Mouse (Mus musculus) embryonic facial prominence, embryonic 11.5 days (tissue): ENCODE measurements around the gene 4930435E12Rik. TPM values are rescaled to one million over a fixed set of nuclear protein-coding genes. Genes with fewer than 3 reads are reported as not detected.

Experiments used
- ATAC-seq: fragments of 200-750 bp; cut with Nextera tagmentation; replicated peaks from 2 replicates; pipeline ENCODE4 v1.8.0; 2017; ENCODE audit warnings: low read depth; ENCODE audit not compliant: insufficient number of reproducible peaks, low FRiP score, low TSS enrichment
- DNase-seq: peaks from one replicate; pipeline ENCODE4 v3.0.0-alpha.2; 2015; ENCODE audit warnings: low spot score
- H3K27ac ChIP-seq: fragments of 300-500 bp; sonication (generic); replicated peaks from 2 replicates; pipeline ENCODE4 v1.5.1; 2014; ENCODE audit warnings: mild to moderate bottlenecking, low read depth, low read length, control low read depth
- H3K27me3 ChIP-seq: fragments of 300-500 bp; sonication (generic); 2 replicates; pipeline ENCODE4 v1.6.1; 2014; ENCODE audit warnings: mild to moderate bottlenecking, low read length, moderate library complexity, mixed read lengths; ENCODE audit not compliant: control insufficient read depth, insufficient read depth
- H3K36me3 ChIP-seq: fragments of 300-500 bp; sonication (generic); replicated peaks from 2 replicates; pipeline ENCODE4 v1.6.1; 2014; ENCODE audit warnings: low read depth, mild to moderate bottlenecking, low read length, moderate library complexity, mixed read lengths; ENCODE audit not compliant: control insufficient read depth, insufficient read depth
- H3K4me1 ChIP-seq: fragments of 300-500 bp; sonication (generic); 2 replicates; pipeline ENCODE4 v1.6.1; 2014; ENCODE audit warnings: low read length, mixed read lengths; ENCODE audit not compliant: control insufficient read depth, insufficient read depth
- H3K4me2 ChIP-seq: fragments of 300-500 bp; sonication (generic); 2 replicates; pipeline ENCODE4 v1.6.1; 2014; ENCODE audit warnings: low read depth, mild to moderate bottlenecking, control low read depth, low read length, moderate library complexity
- H3K4me3 ChIP-seq: fragments of 300-500 bp; sonication (generic); 2 replicates; pipeline ENCODE4 v1.5.1; 2014; ENCODE audit warnings: low read depth, low read length, control low read depth
- H3K9ac ChIP-seq: fragments of 300-500 bp; sonication (generic); replicated peaks from 2 replicates; pipeline ENCODE4 v1.6.1; 2014; ENCODE audit warnings: mild to moderate bottlenecking, control low read depth, low read length
- H3K9me3 ChIP-seq: fragments of 300-500 bp; sonication (generic); replicated peaks from 2 replicates; pipeline ENCODE4 v1.6.1; 2016; ENCODE audit warnings: mild to moderate bottlenecking, low read length, inconsistent platforms, mixed read lengths; ENCODE audit not compliant: control insufficient read depth
- WGBS: fragments of 180-500 bp; shearing (Covaris S2); extraction: QIAGEN DNeasy Blood & Tissue Kit; methylation state at CpG from one replicate; pipeline ENCODE4 v1.1.7; 2014; 5-methylcytosine and 5-hydroxymethylcytosine counted together
- polyA plus RNA-seq: library from polyadenylated mRNA; unstranded; fragments of >200 nt; fragmentation: Nextera tagmentation; extraction: Ambion mirVana; gene quantifications from 2 replicates; pipeline ENCODE4 v1.2.1, GENCODE M21; 2014

The 4930435E12Rik gene
- polyA plus RNA-seq: not detected in 2 replicates

- Histone ChIP-seq H3K27me3 (no peaks in the 10 kb centered on the region), H3K36me3 (no peaks in the 10 kb centered on the region), H3K9me3 (no peaks in the 10 kb centered on the region), H3K4me1 (no peaks in the 10 kb centered on the region), H3K4me2 (no peak within 1 kb of the TSS), H3K9ac (no peak within 1 kb of the TSS), H3K27ac (no peak within 1 kb of the TSS), H3K4me3 (no peak within 1 kb of the TSS)
- no peak for DNase-seq
- ATAC-seq: no peak
- 83% methylated on average over 3 of the region's 3 CpGs for WGBS
These were observed at the start of gene 4930435E12Rik for GRCm38 (mm10) chr16:38828649-38829048. TSS of gene 4930435E12Rik (minus strand) at chr16:38828749.

DNA sequence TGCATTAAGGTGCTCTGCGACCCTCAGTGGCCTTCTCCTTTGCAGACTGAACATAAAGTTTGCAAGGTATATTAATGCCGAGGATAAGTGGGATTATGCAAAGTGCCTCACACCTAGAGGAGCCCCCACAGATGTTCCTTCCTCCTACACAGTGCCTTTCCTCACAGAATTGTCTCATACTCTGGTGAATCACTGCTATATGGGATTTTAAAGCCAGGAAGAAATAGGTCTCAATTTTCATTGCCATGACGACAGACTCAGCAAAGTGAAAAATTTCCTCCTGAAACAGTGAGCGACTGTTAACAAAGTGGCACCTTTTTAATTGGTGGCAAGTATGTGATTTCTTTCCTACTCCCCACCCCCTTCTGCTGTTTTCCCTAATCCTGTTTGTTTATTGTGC lies 45.9 kb upstream of the 4930435E12Rik start:
- Histone ChIP-seq H3K4me1 (no peaks in the 10 kb centered on the region), H3K36me3 (no peaks in the 10 kb centered on the region), H3K27me3 (no peaks in the 10 kb centered on the region), H3K9ac (no peak overlapping the region), H3K9me3 (no peaks in the 10 kb centered on the region), H3K4me3 (no peak overlapping the region), H3K4me2 (no peak overlapping the region), H3K27ac (no peak overlapping the region)
- 43% methylated on average over 4 of the region's 4 CpGs for WGBS
- no peak for DNase-seq
- ATAC-seq: no peak

- H3K4me1 ChIP-seq: no peaks in the 10 kb centered on the region
- H3K27ac ChIP-seq: no peak overlapping the region
- ATAC-seq (no peak), DNase-seq (no peak)
- H3K4me2 ChIP-seq: no peak overlapping the region
- H3K9me3 ChIP-seq: no peaks in the 10 kb centered on the region
- no peaks in the 10 kb centered on the region for H3K36me3 ChIP-seq
- no peaks in the 10 kb centered on the region for H3K27me3 ChIP-seq
- no peak overlapping the region for H3K9ac ChIP-seq
- 81% methylated on average over 4 of the region's 4 CpGs for WGBS
- H3K4me3 ChIP-seq: no peak overlapping the region
These were observed 44.7 kb upstream of the 4930435E12Rik start for GRCm38 (mm10) chr16:38873231-38873630.

DNA sequence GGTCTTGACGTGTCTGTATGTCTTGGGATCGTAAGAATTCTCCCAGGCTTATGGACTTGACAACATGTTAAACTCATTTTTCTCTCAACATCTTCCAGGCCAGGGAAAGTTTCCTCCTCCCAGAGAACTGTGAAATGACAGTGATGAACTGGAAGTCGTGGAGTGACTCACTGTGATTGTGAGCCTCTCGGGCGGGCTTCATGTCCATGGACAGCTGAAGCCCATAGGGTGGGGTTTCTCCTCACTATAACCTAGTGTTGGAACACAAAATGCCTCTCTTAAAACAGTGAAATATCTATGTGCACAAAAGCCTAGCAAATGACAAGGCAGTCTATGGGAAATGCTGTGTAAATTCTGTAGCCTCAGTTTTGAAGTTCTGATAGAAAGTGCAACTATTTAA lies 35.8 kb upstream of the 4930435E12Rik start:
- H3K36me3 ChIP-seq: no peaks in the 10 kb centered on the region
- H3K9ac ChIP-seq: no peak overlapping the region
- H3K27me3 ChIP-seq: no peaks in the 10 kb centered on the region
- no peak overlapping the region for H3K27ac ChIP-seq
- no peak for ATAC-seq
- H3K4me3 ChIP-seq: no peak overlapping the region
- H3K9me3 ChIP-seq: no peaks in the 10 kb centered on the region
- no peak for DNase-seq
- 81% methylated on average over 5 of the region's 5 CpGs for WGBS
- H3K4me2 ChIP-seq: no peak overlapping the region
- no peaks in the 10 kb centered on the region for H3K4me1 ChIP-seq

GRCm38 (mm10) chr16:38860548-38860947 lies 32.0 kb upstream of the 4930435E12Rik start:
- no peaks in the 10 kb centered on the region for H3K36me3 ChIP-seq
- DNase-seq (no peak), ATAC-seq (no peak)
- 70% methylated on average over 6 of the region's 6 CpGs for WGBS
- no peaks in the 10 kb centered on the region for H3K27me3 ChIP-seq
- H3K9ac ChIP-seq: no peak overlapping the region
- no peak overlapping the region for H3K4me3 ChIP-seq
- no peaks in the 10 kb centered on the region for H3K9me3 ChIP-seq
- H3K4me1 ChIP-seq: no peaks in the 10 kb centered on the region
- no peak overlapping the region for H3K27ac ChIP-seq
- no peak overlapping the region for H3K4me2 ChIP-seq

DNA sequence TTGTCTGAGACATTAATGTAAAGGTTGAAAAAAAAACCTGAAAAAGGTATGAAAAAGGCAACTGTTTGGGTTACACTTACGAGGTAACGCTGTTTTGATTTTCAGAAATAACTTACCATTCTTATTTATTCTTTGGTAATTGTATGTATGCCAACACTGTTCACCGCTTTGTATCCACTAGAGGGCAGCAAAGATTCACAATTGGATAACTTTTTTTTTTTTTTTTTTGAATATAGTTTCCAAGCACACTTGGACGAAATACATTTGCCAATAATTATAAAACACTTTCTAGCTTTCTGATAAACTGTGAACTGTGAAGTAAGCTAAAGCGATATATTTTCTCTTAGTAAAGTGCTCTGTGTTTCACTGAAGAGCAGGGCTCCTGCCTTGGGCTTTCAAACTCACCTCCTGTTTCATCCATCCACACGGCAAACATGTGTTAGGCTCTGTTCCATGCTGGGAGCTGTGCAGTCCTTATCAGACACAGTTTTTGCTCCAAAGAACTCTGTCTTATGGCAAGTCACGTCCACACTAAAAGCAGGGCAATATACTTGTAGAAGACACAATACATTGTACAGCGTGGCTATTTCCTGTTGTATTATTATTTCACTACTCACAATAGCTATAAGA lies 29.7 kb upstream of the 4930435E12Rik start:
- ATAC-seq: no peak
- Histone ChIP-seq H3K27me3 (no peaks in the 10 kb centered on the region), H3K27ac (no peak overlapping the region), H3K4me1 (no peaks in the 10 kb centered on the region), H3K9me3 (no peaks in the 10 kb centered on the region), H3K4me2 (no peak overlapping the region), H3K9ac (no peak overlapping the region), H3K4me3 (no peak overlapping the region), H3K36me3 (no peaks in the 10 kb centered on the region)
- peak; percentile 81 for DNase-seq
- WGBS: 38% methylated on average over 8 of the region's 8 CpGs

DNA sequence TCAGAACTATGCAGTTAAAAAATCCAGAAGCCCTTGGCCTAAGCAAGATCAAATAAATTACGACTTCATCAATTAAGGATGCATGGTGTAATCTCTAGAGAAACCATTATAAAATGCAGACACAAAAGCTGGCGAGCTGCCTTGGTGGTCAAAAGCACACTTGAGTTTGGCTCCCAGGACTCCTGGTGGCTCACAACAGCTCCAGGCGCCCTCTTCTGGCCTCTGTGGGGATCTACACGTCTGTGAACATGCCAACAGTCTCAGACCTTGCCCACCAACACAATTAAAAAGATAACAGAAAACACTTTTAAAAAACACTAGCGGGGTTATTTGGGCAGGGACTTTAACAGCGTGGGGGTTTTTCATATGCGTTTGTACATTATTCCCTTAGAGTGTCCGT lies 16.0 kb downstream of the 4930435E12Rik start:
- no peaks in the 10 kb centered on the region for H3K27me3 ChIP-seq
- H3K36me3 ChIP-seq: no peaks in the 10 kb centered on the region
- no peak overlapping the region for H3K27ac ChIP-seq
- ATAC-seq (no peak), DNase-seq (peak; percentile 86)
- H3K4me2 ChIP-seq: no peak overlapping the region
- H3K9me3 ChIP-seq: no peaks in the 10 kb centered on the region
- no peak overlapping the region for H3K4me3 ChIP-seq
- no peak overlapping the region for H3K9ac ChIP-seq
- 31% methylated on average over 8 of the region's 8 CpGs for WGBS
- H3K4me1 ChIP-seq: no peaks in the 10 kb centered on the region

GRCm38 (mm10) chr16:38810196-38810595 lies 18.4 kb downstream of the 4930435E12Rik start:
- ATAC-seq: no peak
- H3K27me3 ChIP-seq: no peaks in the 10 kb centered on the region
- H3K9me3 ChIP-seq: no peaks in the 10 kb centered on the region
- H3K4me2 ChIP-seq: no peak overlapping the region
- 80% methylated on average over 5 of the region's 5 CpGs for WGBS
- H3K36me3 ChIP-seq: no peaks in the 10 kb centered on the region
- no peaks in the 10 kb centered on the region for H3K4me1 ChIP-seq
- H3K27ac ChIP-seq: no peak overlapping the region
- no peak for DNase-seq
- no peak overlapping the region for H3K9ac ChIP-seq
- H3K4me3 ChIP-seq: no peak overlapping the region
